Mouse (Mus musculus) intestine, embryonic 16.5 days (tissue): ENCODE results near the gene Polr2h. TPM values are rescaled to one million over a fixed set of nuclear protein-coding genes. Genes with fewer than 3 reads are reported as not detected.

Experiments used
- ATAC-seq: fragments of 200-750 bp; cut with Nextera tagmentation; 2 replicates; pipeline ENCODE4 v1.8.0; 2017; ENCODE audit warnings: moderate TSS enrichment, moderate library complexity
- H3K27ac ChIP-seq: fragments of 300-500 bp; sonication (generic); 2 replicates; pipeline ENCODE4 v1.5.1; 2014; ENCODE audit warnings: mild to moderate bottlenecking, low read length
- H3K27me3 ChIP-seq: fragments of 300-500 bp; sonication (generic); replicated peaks from 2 replicates; pipeline ENCODE4 v1.6.1; 2014; ENCODE audit warnings: low read length, control low read depth, mixed read lengths; ENCODE audit not compliant: control insufficient read depth, insufficient read depth
- H3K36me3 ChIP-seq: fragments of 300-500 bp; sonication (generic); 2 replicates; pipeline ENCODE4 v1.6.1; 2014; ENCODE audit warnings: low read length, control low read depth; ENCODE audit not compliant: control insufficient read depth, insufficient read depth
- H3K4me1 ChIP-seq: fragments of 300-500 bp; sonication (generic); 2 replicates; pipeline ENCODE4 v1.6.1; 2014; ENCODE audit warnings: low read length, control low read depth, mixed read lengths; ENCODE audit not compliant: control insufficient read depth, insufficient read depth
- H3K4me2 ChIP-seq: fragments of 300-500 bp; sonication (generic); 2 replicates; pipeline ENCODE4 v1.6.1; 2014; ENCODE audit warnings: low read depth, low read length, control low read depth
- H3K4me3 ChIP-seq: fragments of 300-500 bp; sonication (generic); 2 replicates; pipeline ENCODE4 v1.5.1; 2014; ENCODE audit warnings: mild to moderate bottlenecking, low read length
- H3K9ac ChIP-seq: fragments of 300-500 bp; sonication (generic); 2 replicates; pipeline ENCODE4 v1.6.1; 2014; ENCODE audit warnings: low read depth, low read length
- H3K9me3 ChIP-seq: fragments of 300-500 bp; sonication (generic); 2 replicates; pipeline ENCODE4 v1.6.1; 2016; ENCODE audit warnings: low read length, control low read depth; ENCODE audit not compliant: control insufficient read depth
- WGBS: fragments of 180-500 bp; shearing (Covaris S2); extraction: QIAGEN DNeasy Blood & Tissue Kit; methylation state at CpG from one replicate; pipeline ENCODE4 v1.1.7; 2014; 5-methylcytosine and 5-hydroxymethylcytosine counted together
- polyA plus RNA-seq: library from polyadenylated mRNA; unstranded; fragments of >200 nt; fragmentation: Nextera tagmentation; extraction: Ambion mirVana; gene quantifications from 2 replicates; pipeline ENCODE4 v1.2.1, GENCODE M21; 2015

The Polr2h gene
- polyA plus RNA-seq, 1 experiment from 2014 or later = 95.5 TPM

- H3K4me1 ChIP-seq = peaks cover 11% of the 10 kb centered on the region
- no peak overlapping the region for H3K9ac ChIP-seq
- no peak overlapping the region for H3K4me3 ChIP-seq
- 93% methylated on average over 5 of the region's 5 CpGs for WGBS
- peaks cover 25% of the 10 kb centered on the region for H3K27me3 ChIP-seq
- H3K4me2 ChIP-seq = no peak overlapping the region
- no peaks in the 10 kb centered on the region for H3K9me3 ChIP-seq
- no peaks in the 10 kb centered on the region for H3K36me3 ChIP-seq
- no peak for ATAC-seq
- no peak overlapping the region for H3K27ac ChIP-seq
Measured at GRCm38 (mm10) chr16:20736823-20737222, 19.4 kb downstream of the Polr2h start.

GRCm38 (mm10) chr16:20739845-20740244 lies 22.4 kb downstream of the Polr2h start:
- Histone ChIP-seq H3K36me3 (no peaks in the 10 kb centered on the region), H3K4me2 (no peak overlapping the region), H3K9ac (no peak overlapping the region), H3K4me1 (no peaks in the 10 kb centered on the region), H3K27me3 (peaks cover 10% of the 10 kb centered on the region), H3K4me3 (no peak overlapping the region), H3K9me3 (no peaks in the 10 kb centered on the region), H3K27ac (no peak overlapping the region)
- no peak for ATAC-seq
- 96% methylated on average over 9 of the region's 9 CpGs for WGBS

GRCm38 (mm10) chr16:20746641-20747040 lies 29.2 kb downstream of the Polr2h start:
- H3K36me3 ChIP-seq = no peaks in the 10 kb centered on the region
- H3K4me1 ChIP-seq = no peaks in the 10 kb centered on the region
- H3K27ac ChIP-seq = no peak overlapping the region
- no peaks in the 10 kb centered on the region for H3K27me3 ChIP-seq
- no peak overlapping the region for H3K9ac ChIP-seq
- no peak overlapping the region for H3K4me3 ChIP-seq
- no peaks in the 10 kb centered on the region for H3K9me3 ChIP-seq
- 57% methylated on average over 6 of the region's 6 CpGs for WGBS
- no peak for ATAC-seq
- H3K4me2 ChIP-seq = no peak overlapping the region

GRCm38 (mm10) chr16:20750518-20750917 lies 33.1 kb downstream of the Polr2h start:
- Histone ChIP-seq H3K4me2 (no peak overlapping the region), H3K36me3 (no peaks in the 10 kb centered on the region), H3K4me3 (no peak overlapping the region), H3K4me1 (no peaks in the 10 kb centered on the region), H3K9ac (no peak overlapping the region), H3K27ac (no peak overlapping the region), H3K27me3 (no peaks in the 10 kb centered on the region), H3K9me3 (no peaks in the 10 kb centered on the region)
- 37% methylated on average over 8 of the region's 8 CpGs for WGBS
- no peak for ATAC-seq

- H3K4me3 ChIP-seq = no peak overlapping the region
- no peak for ATAC-seq
- no peaks in the 10 kb centered on the region for H3K27me3 ChIP-seq
- no peak overlapping the region for H3K4me2 ChIP-seq
- WGBS = 87% methylated on average over 5 of the region's 5 CpGs
- no peaks in the 10 kb centered on the region for H3K36me3 ChIP-seq
- H3K9ac ChIP-seq = no peak overlapping the region
- H3K9me3 ChIP-seq = no peaks in the 10 kb centered on the region
- H3K27ac ChIP-seq = no peak overlapping the region
- H3K4me1 ChIP-seq = no peaks in the 10 kb centered on the region
Measured at GRCm38 (mm10) chr16:20756052-20756451, 38.6 kb downstream of the Polr2h start.

GRCm38 (mm10) chr16:20757385-20757784 lies 39.9 kb downstream of the Polr2h start:
- 78% methylated on average over 1 of the region's 1 CpGs for WGBS
- ATAC-seq = no peak
- H3K9me3 ChIP-seq = no peaks in the 10 kb centered on the region
- H3K4me1 ChIP-seq = no peaks in the 10 kb centered on the region
- H3K27ac ChIP-seq = no peak overlapping the region
- no peak overlapping the region for H3K4me3 ChIP-seq
- H3K36me3 ChIP-seq = no peaks in the 10 kb centered on the region
- H3K27me3 ChIP-seq = no peaks in the 10 kb centered on the region
- H3K4me2 ChIP-seq = no peak overlapping the region
- H3K9ac ChIP-seq = no peak overlapping the region

- 18% methylated on average over 3 of the region's 3 CpGs for WGBS
- Histone ChIP-seq H3K27me3 (no peaks in the 10 kb centered on the region), H3K4me1 (no peaks in the 10 kb centered on the region), H3K27ac (no peak overlapping the region), H3K36me3 (no peaks in the 10 kb centered on the region), H3K9me3 (no peaks in the 10 kb centered on the region), H3K4me2 (no peak overlapping the region), H3K9ac (no peak overlapping the region), H3K4me3 (no peak overlapping the region)
- ATAC-seq = no peak
Measured at GRCm38 (mm10) chr16:20761681-20762080, 44.2 kb downstream of the Polr2h start.

GRCm38 (mm10) chr16:20765244-20765643 lies 47.8 kb downstream of the Polr2h start:
- Histone ChIP-seq H3K9ac (no peak overlapping the region), H3K9me3 (no peaks in the 10 kb centered on the region), H3K27me3 (no peaks in the 10 kb centered on the region), H3K27ac (no peak overlapping the region), H3K4me1 (no peaks in the 10 kb centered on the region), H3K4me2 (no peak overlapping the region), H3K36me3 (no peaks in the 10 kb centered on the region), H3K4me3 (no peak overlapping the region)
- WGBS = 51% methylated on average over 9 of the region's 9 CpGs
- no peak for ATAC-seq

Other genes with a start within 250 kb of the Polr2h start
- gene Eif2b5, start 218.8 kb upstream of the Polr2h start, polyA plus RNA-seq = 90.0 and 93.7 TPM in 2 replicates
- 15.7 and 18.5 TPM in 2 replicates for gene Dvl3, start 200.7 kb upstream of the Polr2h start, polyA plus RNA-seq
- gene Ap2m1, start 182.2 kb upstream of the Polr2h start, polyA plus RNA-seq = 679 and 681 TPM in 2 replicates
- 64.8 and 67.7 TPM in 2 replicates for gene Abcf3, start 169.1 kb upstream of the Polr2h start, polyA plus RNA-seq
- 5.5 and 5.6 TPM in 2 replicates for gene Vwa5b2, start 128.2 kb upstream of the Polr2h start, polyA plus RNA-seq
- 31.7 and 34.7 TPM in 2 replicates for gene Eef1akmt4, start 106.1 kb upstream of the Polr2h start, polyA plus RNA-seq
- gene Gm49333, start 106.1 kb upstream of the Polr2h start, polyA plus RNA-seq = not detected in 2 replicates
- 44.3 and 47.5 TPM in 2 replicates for gene Alg3, start 105.9 kb upstream of the Polr2h start, polyA plus RNA-seq
- 0.38 and 0.40 TPM in 2 replicates for gene Camk2n2, start 96.4 kb upstream of the Polr2h start, polyA plus RNA-seq
- 1.7 TPM in 2 replicates for gene Ece2, start 87.8 kb upstream of the Polr2h start, polyA plus RNA-seq
- gene Psmd2, start 66.0 kb upstream of the Polr2h start, polyA plus RNA-seq = 276 and 309 TPM in 2 replicates
- 158 and 162 TPM in 2 replicates for gene Eif4g1, start 49.4 kb upstream of the Polr2h start, polyA plus RNA-seq
- gene Fam131a, start 24.4 kb upstream of the Polr2h start, polyA plus RNA-seq = 6.2 and 6.8 TPM in 2 replicates
- 12.0 and 13.1 TPM in 2 replicates for gene Clcn2, start 81 bp downstream of the Polr2h start, polyA plus RNA-seq
- gene Chrd, start 15.5 kb downstream of the Polr2h start, polyA plus RNA-seq = 3.0 and 3.1 TPM in 2 replicates
- 2.6 and 2.9 TPM in 2 replicates for gene Thpo, start 16.8 kb downstream of the Polr2h start, polyA plus RNA-seq